Mouse (Mus musculus) heart, adult 2 months (tissue): ENCODE measurements around the gene Nfatc3. TPM values are rescaled to one million over a fixed set of nuclear protein-coding genes. Genes with fewer than 3 reads are reported as not detected.

ENCODE experiments used
- DNase-seq, 2 experiments: peaks; one replicate each; pipeline ENCODE4 v3.0.0; 2021
- H3K27ac ChIP-seq: fragments of 200-600 bp; 2 replicates; pipeline ENCODE4 v1.8.1; 2022
- H3K27me3 ChIP-seq: fragments of 200-500 bp; 2 replicates; pipeline ENCODE4 v1.6.1; 2012; ENCODE audit warnings: mild to moderate bottlenecking, low read length, inconsistent platforms, mixed read lengths; ENCODE audit not compliant: control insufficient read depth, insufficient read depth
- H3K36me3 ChIP-seq: fragments of 200-500 bp; 2 replicates; pipeline ENCODE4 v1.6.1; 2012; ENCODE audit warnings: low read length, inconsistent platforms; ENCODE audit not compliant: control insufficient read depth, insufficient read depth
- H3K4me1 ChIP-seq: fragments of 200-500 bp; 2 replicates; pipeline ENCODE4 v1.6.1; 2011; ENCODE audit warnings: low read length; ENCODE audit not compliant: control insufficient read depth, insufficient read depth
- H3K4me3 ChIP-seq: fragments of 200-600 bp; 2 replicates; pipeline ENCODE4 v1.8.1; 2022
- H3K79me2 ChIP-seq: fragments of 200-500 bp; replicated peaks from 2 replicates; pipeline ENCODE4 v1.6.1; 2012; ENCODE audit warnings: mild to moderate bottlenecking, inconsistent platforms, low read length, moderate library complexity, mixed read lengths; ENCODE audit not compliant: control insufficient read depth, insufficient read depth
- H3K9ac ChIP-seq: fragments of 200-500 bp; 2 replicates; pipeline ENCODE4 v1.6.1; 2012; ENCODE audit warnings: low read depth, mild to moderate bottlenecking, control low read depth, inconsistent platforms, low read length, mixed read lengths
- CTCF ChIP-seq: fragments of 200-600 bp; IDR thresholded peaks from 2 replicates; pipeline ENCODE4 v1.8.1; 2022; ENCODE audit warnings: antibody characterized with exemption, mild to moderate bottlenecking, moderate library complexity
- EP300 ChIP-seq: fragments of 200-500 bp; IDR thresholded peaks from 2 replicates; pipeline ENCODE4 v1.6.1; 2011; ENCODE audit warnings: low read depth, low read length, control low read depth; ENCODE audit not compliant: insufficient read depth
- POLR2A ChIP-seq: fragments of 200-500 bp; IDR thresholded peaks from 2 replicates; pipeline ENCODE4 v1.6.1; 2011; ENCODE audit warnings: mild to moderate bottlenecking, low read depth, low read length, control low read depth; ENCODE audit not compliant: insufficient read depth
- WGBS: fragments of 180-500 bp; shearing (Covaris S2); methylation state at CpG from one replicate; pipeline ENCODE4 v1.1.7; 2018; 5-methylcytosine and 5-hydroxymethylcytosine counted together
- intact Hi-C: fragments of 180-260 bp; cut with DNase I; formaldehyde crosslinking; loops from one replicate; pipeline ENCODE4 v1.15.1; 2025
- polyA plus RNA-seq: library from polyadenylated mRNA; depleted of rRNA; stranded (reverse); fragments of >200 nt; gene quantifications from 2 replicates; pipeline ENCODE4 v1.2.3, GENCODE M21; 2012
- total RNA-seq, 2 experiments: library from RNA; stranded (reverse); gene quantifications; 2 replicates each; pipeline ENCODE4 v1.2.3; 2021

Gene Nfatc3
- total and polyA plus RNA-seq, 3 experiments = 12.2 to 19.2 (median 18.9) TPM

DNA sequence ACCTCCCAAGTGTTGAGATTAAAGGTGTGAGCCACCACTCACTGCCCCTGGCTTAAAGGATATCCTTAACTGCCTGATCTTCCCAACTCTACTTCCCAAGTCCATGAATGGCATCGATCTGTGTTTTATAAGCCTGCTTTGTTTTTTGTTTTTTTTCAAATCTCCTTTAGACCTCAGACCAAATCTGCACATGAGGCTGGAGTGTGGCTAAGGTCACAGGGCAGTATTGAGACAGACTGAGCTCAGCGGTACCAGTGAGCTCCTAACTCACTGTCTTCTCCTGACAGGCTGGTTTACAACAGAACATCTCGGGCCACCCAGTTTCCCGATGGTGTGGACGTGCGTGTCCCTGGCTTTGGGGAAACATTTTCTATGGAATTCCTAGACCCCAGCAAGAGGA, 101.2 kb downstream of the Nfatc3 start:
- Histone ChIP-seq H3K4me3 (no peak overlapping the region), H3K9ac (no peak overlapping the region), H3K36me3 (peaks cover 2% of the 10 kb centered on the region; the same call in 1 of the 2 replicates), H3K4me1 (no peaks in the 10 kb centered on the region), H3K79me2 (no peaks in the 10 kb centered on the region), H3K27ac (no peak overlapping the region), H3K27me3 (no peaks in the 10 kb centered on the region)
- 93% methylated on average over 6 of the region's 6 CpGs for WGBS
- intact Hi-C loops = no loop called here
- peak in 1 of 2 experiments; percentile 14 for DNase-seq
- no peak for TF ChIP-seq EP300
- TF ChIP-seq CTCF = no peak
- TF ChIP-seq POLR2A = no peak

DNA sequence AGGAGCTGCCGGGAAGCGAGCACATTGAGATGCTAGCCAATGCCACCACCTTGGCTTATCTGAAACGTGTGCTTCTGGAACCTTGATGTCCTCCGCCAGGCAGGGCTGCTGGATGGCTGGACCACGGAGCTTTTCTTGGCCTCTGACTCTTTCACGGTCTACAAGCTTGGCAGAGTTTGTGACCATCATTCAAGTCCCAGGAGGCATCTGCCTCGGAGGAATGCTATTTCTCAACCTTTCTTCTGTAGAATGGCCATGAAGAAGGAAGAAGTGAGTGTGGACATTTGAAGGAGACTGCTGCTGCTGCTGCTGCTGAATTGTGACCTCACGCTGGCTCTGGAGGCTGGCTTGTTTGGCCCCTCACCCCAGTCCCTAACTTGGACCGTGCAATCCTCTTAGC, 104.6 kb downstream of the Nfatc3 start:
- H3K79me2 ChIP-seq = no peaks in the 10 kb centered on the region
- 79% methylated on average over 9 of the region's 9 CpGs for WGBS
- no peaks in the 10 kb centered on the region for H3K27me3 ChIP-seq
- H3K36me3 ChIP-seq = no peaks in the 10 kb centered on the region
- no peak for TF ChIP-seq EP300
- TF ChIP-seq CTCF = no peak
- no peak for TF ChIP-seq POLR2A
- H3K9ac ChIP-seq = no peak overlapping the region
- H3K4me3 ChIP-seq = no peak overlapping the region
- peak in 1 of 2 experiments; percentile 10 for DNase-seq
- no peak overlapping the region for H3K27ac ChIP-seq
- intact Hi-C loops = no loop called here
- H3K4me1 ChIP-seq = no peaks in the 10 kb centered on the region; the same call in 1 of the 2 replicates

DNA sequence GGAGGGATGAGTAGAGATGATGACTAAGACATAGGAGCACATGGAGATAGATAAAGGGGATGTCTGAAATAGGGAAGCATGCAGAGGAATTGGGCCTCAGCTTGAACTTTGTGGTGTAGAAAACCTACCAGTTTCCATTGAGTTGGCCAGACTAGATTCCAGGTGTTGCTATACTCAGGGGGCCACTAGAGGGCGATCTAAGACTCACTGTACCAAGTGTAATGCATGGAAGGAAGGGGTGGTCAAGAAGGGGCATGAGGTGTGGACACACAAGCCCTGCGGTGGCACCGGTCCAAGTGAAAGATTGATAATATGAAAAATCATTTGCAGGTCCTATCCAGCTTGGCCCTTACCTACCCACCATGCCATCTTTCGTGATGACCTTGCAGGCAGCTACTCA, 106.8 kb downstream of the Nfatc3 start:
- H3K27me3 ChIP-seq = no peaks in the 10 kb centered on the region
- H3K36me3 ChIP-seq = no peaks in the 10 kb centered on the region
- no peak overlapping the region for H3K9ac ChIP-seq
- TF ChIP-seq EP300 (no peak), POLR2A (no peak), CTCF (peak; percentile 92)
- no peak overlapping the region for H3K27ac ChIP-seq
- H3K4me1 ChIP-seq = no peaks in the 10 kb centered on the region; the same call in 1 of the 2 replicates
- no peaks in the 10 kb centered on the region for H3K79me2 ChIP-seq
- peak; percentile 65 to 76 for DNase-seq
- intact Hi-C loops = loop anchor here (2.0 kb wide), 1 partner anchor 33 kb away; no protein-coding TSS in a partner anchor
- H3K4me3 ChIP-seq = no peak overlapping the region
- WGBS = 41% methylated on average over 4 of the region's 4 CpGs

GRCm38 (mm10) chr8:106168356-106169016, 109.8 kb downstream of the Nfatc3 start, which contains the start of gene Slc7a6:
Gene Slc7a6 (plus strand): TSS chr8:106168857.
- intact Hi-C loops = loop anchor here (2.0 kb wide), 2 partner anchors 28 to 42 kb away; partner anchors contain the start of genes Prmt7 and Slc7a6os
- Histone ChIP-seq H3K27me3 (no peaks in the 10 kb centered on the region), H3K9ac (peak within 1 kb of the TSS; percentile 78), H3K4me1 (no peaks in the 10 kb centered on the region; the same call in 1 of the 2 replicates), H3K4me3 (peak within 1 kb of the TSS; percentile 87), H3K79me2 (no peaks in the 10 kb centered on the region), H3K27ac (peak within 1 kb of the TSS; percentile 73), H3K36me3 (no peaks in the 10 kb centered on the region)
- TF ChIP-seq POLR2A (no peak; the same call in 1 of the 2 replicates), CTCF (peak; percentile 48)
- peak; percentile 92 to 93 for DNase-seq
- WGBS = under 1% methylated on average over 59 of the region's 59 CpGs

DNA sequence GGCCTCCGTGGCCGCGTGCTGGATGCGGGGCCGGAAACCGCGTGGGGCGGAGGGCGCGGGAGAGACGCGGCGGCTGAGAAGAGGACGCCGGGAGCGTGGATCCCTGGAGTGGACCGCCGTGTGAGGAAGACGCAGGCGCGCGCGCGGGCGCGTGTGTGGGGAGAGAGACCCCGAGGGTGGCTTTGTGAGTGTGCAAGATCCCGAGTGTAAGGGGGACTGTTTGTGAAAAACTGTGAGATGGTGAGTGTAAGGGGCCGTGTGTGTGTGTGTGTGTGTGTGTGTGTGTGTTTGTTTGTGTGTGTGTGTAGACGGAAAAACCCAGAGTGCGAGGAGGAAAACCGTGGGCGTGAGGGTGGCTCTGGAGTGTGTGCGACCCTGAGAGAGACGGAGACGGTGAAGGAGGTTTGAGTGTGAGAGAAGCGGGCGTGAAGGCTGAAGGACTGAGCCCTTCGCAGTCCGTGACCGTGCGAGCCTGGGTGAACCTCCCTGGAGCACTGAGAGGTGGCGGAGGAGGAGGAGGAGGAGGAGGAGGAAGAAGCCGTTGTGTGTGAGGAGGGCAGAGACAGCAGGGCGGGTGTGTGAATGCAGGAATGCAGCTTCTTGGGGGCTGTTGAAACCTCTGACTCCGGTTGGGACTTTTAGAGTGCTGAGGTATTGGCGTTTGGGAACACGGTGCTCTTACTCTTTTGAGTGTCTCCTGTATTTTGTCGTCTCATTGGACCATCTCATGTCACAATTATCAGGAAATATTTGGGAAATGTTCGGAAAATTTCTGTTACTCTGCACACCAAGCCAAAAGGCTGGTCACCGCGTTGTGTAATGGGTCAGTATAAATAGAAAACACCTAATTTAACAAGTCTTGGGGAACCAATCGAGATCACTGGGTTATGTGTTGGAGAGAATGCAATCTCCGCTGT, 110.6 kb downstream of the Nfatc3 start:
- no peaks in the 10 kb centered on the region for H3K27me3 ChIP-seq
- H3K27ac ChIP-seq = peak overlapping the region; percentile 73
- H3K9ac ChIP-seq = peak overlapping the region; percentile 78
- H3K4me1 ChIP-seq = no peaks in the 10 kb centered on the region; the same call in 1 of the 2 replicates
- WGBS = under 1% methylated on average over 53 of the region's 54 CpGs
- intact Hi-C loops = loop anchor here (2.0 kb wide), 2 partner anchors 28 to 42 kb away; partner anchors contain the start of genes Prmt7 and Slc7a6os
- H3K4me3 ChIP-seq = peak overlapping the region; percentile 87
- DNase-seq = peak; percentile 58 to 67
- no peaks in the 10 kb centered on the region for H3K79me2 ChIP-seq
- TF ChIP-seq EP300 (no peak), POLR2A (no peak), CTCF (no peak)
- no peaks in the 10 kb centered on the region for H3K36me3 ChIP-seq
